Mouse (Mus musculus) neural tube, embryonic 14.5 days (tissue): ENCODE results near the gene Donson. TPM values are rescaled to one million over a fixed set of nuclear protein-coding genes. Genes with fewer than 3 reads are reported as not detected.

ENCODE experiments used
- ATAC-seq: fragments of 200-750 bp; cut with Nextera tagmentation; 2 replicates; pipeline ENCODE4 v1.8.0; 2017; ENCODE audit warnings: low read depth, mild to moderate bottlenecking, moderate TSS enrichment, moderate library complexity
- H3K27ac ChIP-seq: fragments of 300-500 bp; sonication (generic); 2 replicates; pipeline ENCODE4 v1.5.1; 2014; ENCODE audit warnings: low read depth, mild to moderate bottlenecking, control low read depth, low read length, moderate library complexity, mixed read lengths
- H3K27me3 ChIP-seq: fragments of 300-500 bp; sonication (generic); 2 replicates; pipeline ENCODE4 v1.6.1; 2014; ENCODE audit warnings: low read length; ENCODE audit not compliant: control insufficient read depth, insufficient read depth
- H3K36me3 ChIP-seq: fragments of 300-500 bp; sonication (generic); 2 replicates; pipeline ENCODE4 v1.6.1; 2014; ENCODE audit warnings: low read length, mixed read lengths; ENCODE audit not compliant: control insufficient read depth, insufficient read depth
- H3K4me1 ChIP-seq: fragments of 300-500 bp; sonication (generic); 2 replicates; pipeline ENCODE4 v1.6.1; 2014; ENCODE audit warnings: low read length; ENCODE audit not compliant: control insufficient read depth, insufficient read depth
- H3K4me2 ChIP-seq: fragments of 300-500 bp; sonication (generic); 2 replicates; pipeline ENCODE4 v1.6.1; 2014; ENCODE audit warnings: mild to moderate bottlenecking, low read depth, low read length, control low read depth
- H3K4me3 ChIP-seq: fragments of 300-500 bp; sonication (generic); 2 replicates; pipeline ENCODE4 v1.5.1; 2014; ENCODE audit warnings: low read depth, low read length, control low read depth, mixed read lengths
- H3K9ac ChIP-seq: fragments of 300-500 bp; sonication (generic); replicated peaks from 2 replicates; pipeline ENCODE4 v1.6.1; 2014; ENCODE audit warnings: low read depth, mild to moderate bottlenecking, control low read depth, low read length, mixed read lengths
- H3K9me3 ChIP-seq: fragments of 300-500 bp; sonication (generic); 2 replicates; pipeline ENCODE4 v1.6.1; 2016; ENCODE audit warnings: low read length; ENCODE audit not compliant: control insufficient read depth
- WGBS: fragments of 180-500 bp; shearing (Covaris S2); extraction: QIAGEN DNeasy Blood & Tissue Kit; methylation state at CpG from one replicate; pipeline ENCODE4 v1.1.7; 2014; 5-methylcytosine and 5-hydroxymethylcytosine counted together
- polyA plus RNA-seq: library from polyadenylated mRNA; unstranded; fragments of >200 nt; fragmentation: Nextera tagmentation; extraction: Ambion mirVana; gene quantifications from 2 replicates; pipeline ENCODE4 v1.2.1, GENCODE M21; 2014

Donson gene
- polyA plus RNA-seq, 1 experiment from 2014 or later: 28.5 TPM

DNA sequence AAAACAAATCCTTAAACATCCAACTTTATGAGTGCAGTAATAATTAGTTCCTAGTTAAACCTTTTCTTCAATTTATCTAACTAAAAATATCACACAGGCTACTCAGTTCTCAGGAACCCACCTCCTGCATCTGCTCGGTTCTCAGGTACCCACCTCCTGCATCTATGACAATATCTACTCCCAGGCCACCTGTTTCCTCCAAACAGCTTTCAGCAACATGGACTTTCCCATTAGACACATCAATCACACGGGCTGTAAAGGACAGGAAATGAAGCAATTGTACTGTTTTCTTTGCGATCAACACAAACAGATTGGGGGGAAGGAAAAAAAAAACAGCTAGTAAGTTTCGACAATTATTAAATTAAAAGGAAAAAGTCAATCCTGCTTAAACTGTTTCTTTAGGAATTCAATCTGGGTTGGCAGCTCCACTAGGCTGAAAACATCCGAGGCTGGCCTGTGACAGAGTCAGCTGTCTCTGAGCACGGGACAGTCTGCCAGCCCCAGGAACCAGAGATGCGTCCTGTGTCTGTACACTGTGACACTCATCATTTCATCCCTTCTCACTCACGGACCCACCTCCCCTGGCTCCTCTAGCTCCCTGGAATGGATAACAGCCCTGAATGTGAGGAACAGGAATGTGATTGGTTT is 6.7 kb upstream of the Donson start:
- Histone ChIP-seq H3K36me3 (peaks cover 22% of the 10 kb centered on the region), H3K4me2 (no peak overlapping the region), H3K27ac (no peak overlapping the region), H3K9ac (no peak overlapping the region), H3K4me1 (no peaks in the 10 kb centered on the region), H3K27me3 (no peaks in the 10 kb centered on the region), H3K9me3 (no peaks in the 10 kb centered on the region), H3K4me3 (no peak overlapping the region)
- WGBS: 71% methylated on average over 8 of the region's 8 CpGs
- ATAC-seq: no peak

DNA sequence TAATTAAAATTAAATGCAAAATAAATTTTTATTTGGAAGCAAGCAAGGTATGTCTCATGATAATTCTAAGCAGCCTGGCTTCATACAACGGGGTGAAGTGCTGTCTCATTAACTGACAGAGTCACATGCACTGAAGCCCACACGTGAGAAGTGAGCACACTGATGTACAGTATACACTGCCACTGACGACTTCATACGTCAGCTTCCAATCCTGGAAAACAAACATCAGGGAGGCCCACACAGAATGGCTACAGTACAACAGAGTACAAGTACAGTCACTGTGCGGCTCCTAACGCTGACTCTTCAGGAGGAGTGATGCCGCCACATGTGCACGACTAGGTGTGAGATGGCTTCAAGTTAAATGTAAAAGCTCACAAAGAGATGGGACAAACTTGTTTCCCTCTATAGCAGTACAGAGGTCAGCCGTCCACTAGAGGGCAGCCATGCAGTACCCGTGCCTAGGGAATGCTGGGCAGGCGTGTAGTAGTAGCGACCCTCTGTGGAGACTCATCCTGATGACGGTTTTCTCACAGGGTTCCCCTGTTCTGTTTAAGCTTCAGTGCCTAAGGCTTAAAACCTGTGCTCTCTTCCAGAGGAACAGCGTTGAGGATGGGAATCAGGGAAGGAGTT is 6.0 kb upstream of the Donson start:
- 37% methylated on average over 14 of the region's 14 CpGs for WGBS

DNA sequence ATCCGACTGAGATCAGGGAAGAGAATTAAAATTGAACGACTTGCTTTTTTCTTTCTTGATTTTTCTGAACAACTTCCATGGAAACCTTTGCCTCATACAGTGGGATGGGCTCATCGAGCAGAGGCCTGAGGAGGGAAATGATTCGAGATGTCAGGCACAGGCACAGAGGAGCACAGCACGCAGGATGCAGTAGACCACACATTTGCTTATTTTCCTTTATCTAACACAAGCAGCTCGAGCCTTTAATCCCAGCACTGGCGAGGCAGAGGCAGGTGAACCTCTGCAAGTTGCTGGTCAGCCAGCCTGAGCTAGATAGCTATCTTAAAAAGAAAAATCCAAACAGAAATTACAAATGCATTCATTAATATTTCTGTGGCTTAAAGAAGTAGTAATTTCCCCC is 1.2 kb upstream of the Donson start:
- Histone ChIP-seq H3K27me3 (no peaks in the 10 kb centered on the region), H3K27ac (no peak overlapping the region), H3K36me3 (peaks cover 10% of the 10 kb centered on the region), H3K9ac (peak overlapping the region; percentile 34; the same call in 1 of the 2 replicates), H3K9me3 (no peaks in the 10 kb centered on the region), H3K4me3 (peak overlapping the region; percentile 86; the same call in 1 of the 2 replicates), H3K4me1 (peaks cover 8% of the 10 kb centered on the region; the same call in 1 of the 2 replicates), H3K4me2 (peak overlapping the region; percentile 82; the same call in 1 of the 2 replicates)
- ATAC-seq: no peak
- 43% methylated on average over 7 of the region's 7 CpGs for WGBS

More for the DNA sequence above, 6.0 kb upstream of the Donson start:
- H3K27me3 ChIP-seq: no peaks in the 10 kb centered on the region
- H3K4me1 ChIP-seq: no peaks in the 10 kb centered on the region
- peak; percentile 93 for ATAC-seq
- H3K27ac ChIP-seq: no peak overlapping the region; the same call in 1 of the 2 replicates
- no peaks in the 10 kb centered on the region for H3K9me3 ChIP-seq
- no peak overlapping the region for H3K4me2 ChIP-seq
- H3K4me3 ChIP-seq: no peak overlapping the region
- H3K9ac ChIP-seq: no peak overlapping the region
- peaks cover 22% of the 10 kb centered on the region for H3K36me3 ChIP-seq

DNA sequence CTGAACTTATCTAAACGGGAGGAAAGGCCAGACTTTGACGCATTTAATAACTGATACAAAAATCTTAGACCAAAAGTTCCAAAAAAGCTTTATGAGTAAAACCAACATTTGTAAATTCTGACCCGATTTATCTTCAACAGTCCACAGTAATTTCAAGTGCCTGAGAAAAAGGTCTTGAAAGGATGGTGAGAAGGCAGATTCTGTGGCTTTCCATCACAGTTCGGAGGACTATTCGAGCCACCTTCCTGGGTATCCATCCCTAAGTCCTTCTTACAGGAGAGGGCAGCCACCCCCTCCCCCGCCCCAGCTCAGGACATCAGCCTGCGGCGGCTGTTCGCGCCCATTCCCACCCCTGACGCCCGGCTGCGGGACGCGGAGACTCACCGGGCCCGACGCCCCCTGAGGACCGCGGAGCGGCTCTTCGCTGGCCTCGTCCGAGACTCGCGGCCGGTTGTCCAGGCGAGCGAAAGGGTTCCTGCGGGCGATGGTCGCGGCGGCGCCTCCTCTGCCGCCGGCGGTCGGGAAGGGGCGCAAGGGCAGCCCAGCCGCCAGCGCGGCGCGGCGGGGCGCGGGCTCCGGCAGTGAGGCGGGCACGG is 449 bp downstream of the Donson start:
- peak overlapping the region; percentile 83 for H3K9ac ChIP-seq
- H3K9me3 ChIP-seq: no peaks in the 10 kb centered on the region
- ATAC-seq: peak; percentile 60
- peak overlapping the region; percentile 82 for H3K4me2 ChIP-seq
- 1% methylated on average over 50 of the region's 51 CpGs for WGBS
- peak overlapping the region; percentile 83 for H3K27ac ChIP-seq
- H3K4me1 ChIP-seq: peaks cover 8% of the 10 kb centered on the region; the same call in 1 of the 2 replicates
- H3K4me3 ChIP-seq: peak overlapping the region; percentile 86
- no peaks in the 10 kb centered on the region for H3K27me3 ChIP-seq
- H3K36me3 ChIP-seq: peaks cover 21% of the 10 kb centered on the region

DNA sequence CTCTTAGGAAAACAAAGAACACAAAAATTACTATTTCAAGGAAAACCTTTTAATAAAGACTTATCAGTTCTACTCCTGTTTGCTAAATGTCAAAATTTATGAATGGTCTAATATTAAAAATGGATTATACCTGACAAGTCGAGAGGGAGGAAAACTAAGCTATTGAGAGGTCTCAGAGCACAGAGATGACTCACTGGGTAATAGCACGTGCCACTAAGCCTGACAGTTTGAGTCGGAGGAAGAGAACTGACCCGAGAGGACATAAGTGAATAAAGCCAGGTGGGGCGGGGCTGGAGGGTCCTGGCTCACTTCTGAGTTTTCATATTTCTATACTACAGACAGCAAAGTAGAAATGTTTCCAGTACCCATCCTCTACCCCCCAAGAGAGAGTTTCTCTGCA is 2.2 kb downstream of the Donson start:
- Histone ChIP-seq H3K4me3 (no peak overlapping the region), H3K4me1 (peaks cover 8% of the 10 kb centered on the region; the same call in 1 of the 2 replicates), H3K36me3 (peaks cover 29% of the 10 kb centered on the region), H3K27ac (no peak overlapping the region), H3K27me3 (no peaks in the 10 kb centered on the region), H3K4me2 (no peak overlapping the region), H3K9ac (no peak overlapping the region), H3K9me3 (no peaks in the 10 kb centered on the region)
- 89% methylated on average over 5 of the region's 5 CpGs for WGBS
- ATAC-seq: no peak

DNA sequence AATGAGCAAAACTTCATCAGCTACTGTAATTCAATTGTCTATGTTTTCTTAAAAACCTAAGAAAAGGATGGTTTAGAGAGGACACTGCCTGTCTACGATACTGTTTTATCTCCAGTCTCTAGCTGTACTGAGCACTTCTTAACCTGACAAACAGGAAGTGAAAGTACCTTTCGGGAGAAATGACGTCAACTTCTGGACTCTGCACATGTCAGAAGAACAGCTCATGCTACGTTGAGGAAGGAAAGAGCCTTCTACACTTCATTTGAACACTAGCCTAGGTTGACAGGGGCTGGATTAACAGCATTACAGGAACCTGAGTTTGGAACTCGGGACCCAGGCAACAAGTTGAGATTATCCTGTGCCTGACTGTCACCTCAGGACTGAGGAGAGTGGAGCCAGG is 3.0 kb downstream of the Donson start:
- H3K4me3 ChIP-seq: no peak overlapping the region
- no peak overlapping the region for H3K4me2 ChIP-seq
- H3K36me3 ChIP-seq: peaks cover 36% of the 10 kb centered on the region
- ATAC-seq: no peak
- no peaks in the 10 kb centered on the region for H3K27me3 ChIP-seq
- 93% methylated on average over 5 of the region's 5 CpGs for WGBS
- H3K9me3 ChIP-seq: no peaks in the 10 kb centered on the region
- no peak overlapping the region for H3K27ac ChIP-seq
- H3K4me1 ChIP-seq: peaks cover 8% of the 10 kb centered on the region; the same call in 1 of the 2 replicates
- H3K9ac ChIP-seq: no peak overlapping the region

DNA sequence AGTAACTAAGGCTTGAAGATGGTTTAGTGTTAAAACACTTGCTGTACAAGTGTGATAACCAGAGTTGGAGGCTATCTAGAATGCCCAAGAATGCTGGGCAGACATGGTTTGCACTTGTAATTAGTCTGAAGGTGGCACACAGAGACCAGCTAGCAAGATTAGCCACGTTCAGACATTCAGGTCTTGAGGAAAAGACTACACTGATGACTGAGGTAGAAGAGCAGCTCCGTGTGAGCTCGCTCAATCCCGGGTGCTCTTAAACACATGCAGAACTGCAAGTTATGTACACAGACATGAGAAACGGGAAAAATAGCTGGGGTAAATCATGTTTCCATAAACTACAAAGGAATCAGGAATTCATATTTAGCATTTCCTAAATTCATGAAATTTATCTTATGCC is 7.9 kb downstream of the Donson start:
- H3K27ac ChIP-seq: no peak overlapping the region
- 83% methylated on average over 5 of the region's 5 CpGs for WGBS
- no peak overlapping the region for H3K4me2 ChIP-seq
- H3K4me1 ChIP-seq: no peaks in the 10 kb centered on the region
- no peak for ATAC-seq
- no peak overlapping the region for H3K4me3 ChIP-seq
- H3K9me3 ChIP-seq: no peaks in the 10 kb centered on the region
- H3K36me3 ChIP-seq: peaks cover 66% of the 10 kb centered on the region
- no peaks in the 10 kb centered on the region for H3K27me3 ChIP-seq
- H3K9ac ChIP-seq: no peak overlapping the region

DNA sequence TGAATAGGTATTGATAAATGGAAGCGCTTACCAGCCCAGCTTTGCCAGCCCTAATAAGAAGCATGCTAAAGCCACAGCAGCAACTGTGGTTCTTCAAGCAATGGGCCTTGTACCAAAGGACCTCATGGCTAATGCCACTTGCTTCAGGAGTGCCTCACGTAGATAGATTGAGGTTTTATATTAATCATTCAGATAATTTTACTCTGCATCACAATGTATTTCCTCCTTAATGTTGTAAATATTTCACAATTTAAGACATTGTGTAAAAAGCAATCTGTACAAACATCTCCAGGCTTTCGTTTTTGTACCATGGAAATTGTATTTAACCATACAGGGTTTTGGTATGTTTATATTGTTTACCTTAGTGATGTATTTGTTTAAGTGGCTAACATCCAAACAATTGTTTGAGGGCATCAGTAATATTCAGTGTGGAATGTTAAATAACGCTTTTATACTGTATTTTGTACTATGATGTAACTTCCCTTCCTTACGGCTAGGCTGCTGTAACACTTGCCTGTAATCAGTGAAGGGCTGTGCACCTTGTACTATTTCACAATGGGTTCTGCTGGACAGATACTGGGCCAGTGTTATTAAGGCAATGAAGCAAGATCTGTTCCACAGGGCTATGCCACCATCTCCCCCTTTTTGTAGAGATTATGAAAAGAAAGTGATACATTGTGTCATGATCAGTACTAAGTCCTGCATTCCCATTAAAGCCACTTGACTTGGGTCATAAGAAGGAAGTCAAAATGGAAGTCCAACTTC is 10.2 kb downstream of the Donson start:
- Histone ChIP-seq H3K27me3 (no peaks in the 10 kb centered on the region), H3K4me2 (no peak overlapping the region), H3K9me3 (no peaks in the 10 kb centered on the region), H3K4me1 (no peaks in the 10 kb centered on the region), H3K27ac (no peak overlapping the region), H3K9ac (no peak overlapping the region), H3K36me3 (peaks cover 58% of the 10 kb centered on the region), H3K4me3 (no peak overlapping the region)
- ATAC-seq: no peak
- WGBS: 93% methylated on average over 5 of the region's 5 CpGs
